Mouse (Mus musculus): ENCODE measurements around the gene Otub1. TPM values are rescaled to one million over a fixed set of nuclear protein-coding genes. Genes with fewer than 3 reads are reported as not detected.
A peak's percentile ranks its signal among the peaks of the same experiment; 100 is the strongest.

Otub1 gene
- polyA plus RNA-seq, 1 experiment: 28.7 TPM

GRCm38 (mm10) chr19:7218753-7219152, 12.6 kb upstream of the Otub1 start:
- no peak overlapping the region for H3K4me3 ChIP-seq (ENCODE audit: insufficient read depth, low read depth, low read length)
- peaks cover 12% of the 10 kb centered on the region for H3K4me1 ChIP-seq (ENCODE audit: control insufficient read depth, insufficient read depth, insufficient read length, low read length)
- H3K27ac ChIP-seq (replicated peaks; ENCODE audit: low read depth, low read length): no peak overlapping the region

DNA sequence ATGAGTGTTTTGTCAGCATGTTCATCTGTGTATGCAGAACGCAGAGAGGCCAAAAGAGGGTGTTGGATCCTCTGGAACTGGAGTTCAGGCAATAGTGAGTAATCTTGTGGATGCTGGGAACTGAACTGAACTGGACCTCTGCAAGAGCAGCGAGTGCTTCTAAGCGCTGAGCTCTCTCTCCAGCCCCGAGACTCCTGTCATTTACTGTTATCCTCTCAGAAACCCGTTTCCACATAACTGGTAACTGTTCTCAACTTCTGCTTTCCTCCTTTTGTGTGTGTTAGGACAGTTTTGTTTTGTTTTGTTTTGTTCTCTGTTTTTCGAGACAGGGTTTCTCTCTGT, 11.8 kb upstream of the Otub1 start:
- Histone ChIP-seq H3K4me1 (ENCODE audit: control insufficient read depth, insufficient read depth, insufficient read length, low read length) (peaks cover 12% of the 10 kb centered on the region), H3K4me3 (ENCODE audit: insufficient read depth, low read depth, low read length) (no peak overlapping the region; the same call in 1 of the 2 replicates), H3K27ac (replicated peaks; ENCODE audit: low read depth, low read length) (no peak overlapping the region)

DNA sequence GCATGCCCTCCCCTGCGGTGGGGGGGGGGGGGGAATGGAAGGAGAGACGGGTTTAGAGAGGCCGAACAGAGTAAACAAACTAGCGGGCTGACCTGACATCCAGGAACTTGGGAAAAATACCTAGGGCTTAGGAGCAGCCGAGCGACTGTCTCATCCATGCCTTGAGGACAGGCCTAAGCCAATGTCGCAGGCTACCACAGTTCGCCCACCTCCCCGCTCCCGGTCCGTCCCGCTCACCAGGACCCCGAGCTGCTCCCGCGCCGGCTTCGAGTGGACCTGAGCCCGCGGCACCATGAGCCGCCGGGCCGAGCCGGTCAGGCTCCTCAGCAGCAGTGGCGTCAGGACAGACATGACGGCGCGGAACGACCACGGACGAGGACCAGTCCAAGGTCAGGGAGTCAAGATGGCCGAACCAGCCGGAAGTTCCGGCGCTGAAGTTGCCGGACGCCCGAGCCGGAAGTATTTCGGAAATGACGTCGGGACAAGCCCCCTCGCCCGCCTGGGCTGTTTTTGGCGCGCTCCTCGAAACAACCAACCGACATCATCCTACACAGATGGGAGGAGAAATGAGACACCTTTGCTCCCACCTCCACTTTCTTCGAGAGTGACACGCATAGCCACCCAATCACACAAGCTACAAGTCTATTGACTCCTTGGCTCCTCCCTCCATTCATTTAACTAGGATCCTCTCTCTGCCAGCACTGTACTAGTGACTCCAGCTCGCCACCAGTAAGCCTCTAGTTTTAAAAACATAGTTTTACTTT, 11.2 kb upstream of the Otub1 start, which contains the start of gene Cox8a:
TSS of gene Cox8a (minus strand) at position 455 of the 764 bp plus-strand sequence.
- Histone ChIP-seq H3K27ac (replicated peaks; ENCODE audit: low read depth, low read length) (peak within 1 kb of the TSS; percentile 98), H3K4me3 (ENCODE audit: insufficient read depth, low read depth, low read length) (peak within 1 kb of the TSS; percentile 91), H3K4me1 (ENCODE audit: control insufficient read depth, insufficient read depth, insufficient read length, low read length) (peaks cover 10% of the 10 kb centered on the region)

GRCm38 (mm10) chr19:7214484-7214883, 8.4 kb upstream of the Otub1 start:
- Histone ChIP-seq H3K27ac (replicated peaks; ENCODE audit: low read depth, low read length) (no peak overlapping the region), H3K4me3 (ENCODE audit: insufficient read depth, low read depth, low read length) (peak overlapping the region; percentile 91; the same call in 1 of the 2 replicates)

GRCm38 (mm10) chr19:7213010-7213409, 6.9 kb upstream of the Otub1 start:
- Histone ChIP-seq H3K27ac (replicated peaks; ENCODE audit: low read depth, low read length) (no peak overlapping the region), H3K4me3 (ENCODE audit: insufficient read depth, low read depth, low read length) (no peak overlapping the region), H3K4me1 (ENCODE audit: control insufficient read depth, insufficient read depth, insufficient read length, low read length) (peaks cover 7% of the 10 kb centered on the region)

More at GRCm38 (mm10) chr19:7214484-7214883, 8.4 kb upstream of the Otub1 start:
- peaks cover 7% of the 10 kb centered on the region for H3K4me1 ChIP-seq (ENCODE audit: control insufficient read depth, insufficient read depth, insufficient read length, low read length)

GRCm38 (mm10) chr19:7212216-7212615, 6.1 kb upstream of the Otub1 start:
- Histone ChIP-seq H3K4me1 (ENCODE audit: control insufficient read depth, insufficient read depth, insufficient read length, low read length) (peaks cover 7% of the 10 kb centered on the region), H3K4me3 (ENCODE audit: insufficient read depth, low read depth, low read length) (no peak overlapping the region), H3K27ac (replicated peaks; ENCODE audit: low read depth, low read length) (no peak overlapping the region)

- Histone ChIP-seq H3K27ac (replicated peaks; ENCODE audit: low read depth, low read length) (no peak overlapping the region), H3K4me3 (ENCODE audit: insufficient read depth, low read depth, low read length) (no peak overlapping the region), H3K4me1 (ENCODE audit: control insufficient read depth, insufficient read depth, insufficient read length, low read length) (peaks cover 2% of the 10 kb centered on the region; the same call in 1 of the 2 replicates)
Observed at GRCm38 (mm10) chr19:7209907-7210646, 4.0 kb upstream of the Otub1 start.

DNA sequence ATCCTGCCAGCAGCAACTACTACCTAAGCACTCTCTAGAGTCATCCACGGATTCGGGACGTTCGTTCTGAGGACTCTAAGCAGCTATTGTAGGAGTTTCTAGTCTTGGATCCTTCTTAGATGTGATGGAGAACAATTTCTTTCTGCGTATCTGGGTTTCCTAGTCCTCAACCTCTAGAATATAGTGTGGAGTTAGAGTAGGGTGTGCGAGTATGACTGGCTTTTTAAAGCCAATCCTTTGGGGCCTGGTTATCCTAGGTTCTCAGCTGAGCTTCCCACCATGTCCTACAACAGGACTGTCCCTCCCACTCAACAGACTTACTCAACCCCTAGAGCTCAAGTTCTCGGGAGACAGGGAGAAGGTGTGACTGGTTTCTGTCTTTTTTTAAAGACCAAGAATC, 790 bp downstream of the Otub1 start:
- H3K27ac ChIP-seq (replicated peaks; ENCODE audit: low read depth, low read length): peak overlapping the region; percentile 71
- peak overlapping the region; percentile 86 for H3K4me3 ChIP-seq (ENCODE audit: insufficient read depth, low read depth, low read length)
- H3K4me1 ChIP-seq (ENCODE audit: control insufficient read depth, insufficient read depth, insufficient read length, low read length): peaks cover 4% of the 10 kb centered on the region; the same call in 1 of the 2 replicates

DNA sequence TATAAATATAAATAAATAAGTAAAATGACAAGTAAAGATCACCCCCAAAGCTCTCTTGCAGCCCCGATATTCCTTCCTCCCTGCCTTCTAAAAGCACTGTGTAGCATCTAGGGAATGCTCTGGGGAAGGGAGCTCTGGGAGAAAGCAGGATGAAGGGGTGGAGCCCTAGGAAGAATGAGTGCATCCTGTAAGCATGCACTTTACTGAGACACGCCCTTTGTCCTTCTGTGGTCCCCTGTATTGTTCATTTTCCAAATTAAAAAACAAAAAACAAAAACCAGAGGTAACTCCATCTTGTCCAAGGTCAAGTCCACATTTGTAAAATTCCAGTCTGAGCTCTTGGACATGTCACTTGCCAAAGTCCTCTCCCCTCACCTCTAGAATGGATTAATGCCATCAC, 1.2 kb downstream of the Otub1 start:
- Histone ChIP-seq H3K27ac (replicated peaks; ENCODE audit: low read depth, low read length) (peak overlapping the region; percentile 71; the same call in 1 of the 2 replicates), H3K4me3 (ENCODE audit: insufficient read depth, low read depth, low read length) (peak overlapping the region; percentile 86), H3K4me1 (ENCODE audit: control insufficient read depth, insufficient read depth, insufficient read length, low read length) (peaks cover 4% of the 10 kb centered on the region; the same call in 1 of the 2 replicates)

GRCm38 (mm10) chr19:7200427-7200826, 5.7 kb downstream of the Otub1 start:
- H3K4me3 ChIP-seq (ENCODE audit: insufficient read depth, low read depth, low read length): no peak overlapping the region
- H3K27ac ChIP-seq (replicated peaks; ENCODE audit: low read depth, low read length): no peak overlapping the region
- peaks cover 4% of the 10 kb centered on the region for H3K4me1 ChIP-seq (ENCODE audit: control insufficient read depth, insufficient read depth, insufficient read length, low read length)

- Histone ChIP-seq H3K27ac (replicated peaks; ENCODE audit: low read depth, low read length) (no peak overlapping the region), H3K4me1 (ENCODE audit: control insufficient read depth, insufficient read depth, insufficient read length, low read length) (no peaks in the 10 kb centered on the region; the same call in 1 of the 2 replicates), H3K4me3 (ENCODE audit: insufficient read depth, low read depth, low read length) (no peak overlapping the region)
Observed at GRCm38 (mm10) chr19:7199089-7199488, 7.0 kb downstream of the Otub1 start.

DNA sequence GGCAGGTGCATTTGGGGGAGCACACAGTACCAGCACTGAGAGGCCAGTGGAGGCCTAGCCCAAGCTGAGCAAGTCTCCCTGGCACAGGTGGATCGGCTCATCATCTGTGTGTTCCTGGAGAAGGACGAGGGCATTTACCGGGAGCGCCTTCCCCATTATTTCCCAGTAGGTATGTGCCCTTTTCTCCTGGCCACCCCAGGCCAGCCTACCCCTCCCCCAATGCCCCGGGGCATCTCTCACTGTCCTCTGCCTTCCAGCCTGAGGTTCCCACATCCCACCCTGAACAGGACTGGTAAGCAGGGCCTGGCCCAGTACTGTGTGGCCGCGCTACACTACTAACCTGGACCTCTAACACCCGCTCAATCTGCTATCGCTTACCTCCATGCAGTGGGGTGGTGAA, 8.7 kb downstream of the Otub1 start:
- no peak overlapping the region for H3K27ac ChIP-seq (replicated peaks; ENCODE audit: low read depth, low read length)
- H3K4me1 ChIP-seq (ENCODE audit: control insufficient read depth, insufficient read depth, insufficient read length, low read length): no peaks in the 10 kb centered on the region; the same call in 1 of the 2 replicates
- no peak overlapping the region for H3K4me3 ChIP-seq (ENCODE audit: insufficient read depth, low read depth, low read length)

DNA sequence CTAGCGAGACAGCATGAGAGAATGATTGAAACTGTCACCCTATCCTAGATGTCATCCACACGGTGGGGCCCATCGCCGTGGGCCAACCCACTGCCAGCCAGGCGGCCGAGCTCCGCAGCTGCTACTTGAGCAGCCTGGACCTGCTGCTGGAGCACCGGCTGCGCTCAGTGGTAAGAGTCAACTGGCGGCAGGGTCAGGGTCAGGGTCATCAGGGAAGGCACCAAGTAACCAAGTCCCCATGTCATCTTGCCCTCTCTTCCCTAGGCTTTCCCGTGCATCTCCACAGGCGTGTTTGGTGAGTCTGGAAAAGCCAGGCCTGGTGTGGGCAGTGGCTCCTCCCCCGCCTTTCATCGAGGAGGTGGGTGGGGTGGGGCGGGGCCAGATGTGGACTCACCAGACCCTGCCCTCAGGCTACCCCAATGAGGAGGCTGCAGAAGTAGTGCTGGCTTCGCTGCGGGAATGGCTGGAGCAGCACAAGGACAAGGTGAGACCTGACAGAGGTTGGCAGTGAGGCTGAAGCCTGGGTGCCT, 9.3 kb downstream of the Otub1 start:
- Histone ChIP-seq H3K4me3 (ENCODE audit: insufficient read depth, low read depth, low read length) (no peak overlapping the region), H3K4me1 (ENCODE audit: control insufficient read depth, insufficient read depth, insufficient read length, low read length) (no peaks in the 10 kb centered on the region; the same call in 1 of the 2 replicates), H3K27ac (replicated peaks; ENCODE audit: low read depth, low read length) (no peak overlapping the region)

DNA sequence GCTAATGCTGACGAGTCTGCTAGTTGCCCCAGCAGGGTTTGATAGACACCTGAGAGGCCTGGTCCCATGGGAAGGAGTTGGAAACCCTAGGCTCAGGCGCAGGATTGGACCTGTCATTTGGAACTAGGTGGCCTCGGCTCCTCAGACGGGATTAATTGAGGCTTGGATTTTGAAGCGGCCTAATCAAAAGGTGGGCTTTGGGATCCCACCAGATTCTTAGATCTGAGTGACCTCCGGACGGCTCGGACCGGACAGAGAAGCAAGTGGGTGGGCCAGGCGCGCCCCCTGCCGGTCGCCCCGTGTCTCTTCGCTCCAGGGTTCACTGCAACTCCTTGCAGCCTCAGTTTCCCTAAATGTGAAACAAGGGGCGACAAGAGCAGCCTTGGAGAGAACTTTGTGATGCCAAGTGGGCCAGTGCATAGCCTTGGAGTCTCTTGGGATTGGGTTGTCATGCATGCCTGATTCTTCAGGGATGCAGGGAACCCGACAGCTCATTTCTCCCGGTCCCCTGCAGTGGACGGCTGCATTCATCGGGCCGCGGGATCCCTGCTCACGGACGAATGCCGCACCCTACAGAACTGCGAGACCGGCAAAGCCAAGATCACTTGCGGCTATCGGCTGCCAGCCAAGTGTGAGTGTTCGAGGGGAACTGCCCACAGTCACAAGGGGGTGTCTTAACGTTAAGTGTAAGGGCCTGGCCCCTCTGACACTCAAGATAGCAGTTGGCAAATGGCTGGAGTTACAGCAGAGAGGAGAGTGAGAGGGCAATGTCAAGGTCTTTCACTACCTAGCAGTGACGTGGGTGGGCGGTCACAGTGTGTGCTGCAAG, 10.0 kb downstream of the Otub1 start:
- H3K4me3 ChIP-seq (ENCODE audit: insufficient read depth, low read depth, low read length): no peak overlapping the region
- no peaks in the 10 kb centered on the region; the same call in 1 of the 2 replicates for H3K4me1 ChIP-seq (ENCODE audit: control insufficient read depth, insufficient read depth, insufficient read length, low read length)
- no peak overlapping the region for H3K27ac ChIP-seq (replicated peaks; ENCODE audit: low read depth, low read length)
